In the genomic region with DNA sequence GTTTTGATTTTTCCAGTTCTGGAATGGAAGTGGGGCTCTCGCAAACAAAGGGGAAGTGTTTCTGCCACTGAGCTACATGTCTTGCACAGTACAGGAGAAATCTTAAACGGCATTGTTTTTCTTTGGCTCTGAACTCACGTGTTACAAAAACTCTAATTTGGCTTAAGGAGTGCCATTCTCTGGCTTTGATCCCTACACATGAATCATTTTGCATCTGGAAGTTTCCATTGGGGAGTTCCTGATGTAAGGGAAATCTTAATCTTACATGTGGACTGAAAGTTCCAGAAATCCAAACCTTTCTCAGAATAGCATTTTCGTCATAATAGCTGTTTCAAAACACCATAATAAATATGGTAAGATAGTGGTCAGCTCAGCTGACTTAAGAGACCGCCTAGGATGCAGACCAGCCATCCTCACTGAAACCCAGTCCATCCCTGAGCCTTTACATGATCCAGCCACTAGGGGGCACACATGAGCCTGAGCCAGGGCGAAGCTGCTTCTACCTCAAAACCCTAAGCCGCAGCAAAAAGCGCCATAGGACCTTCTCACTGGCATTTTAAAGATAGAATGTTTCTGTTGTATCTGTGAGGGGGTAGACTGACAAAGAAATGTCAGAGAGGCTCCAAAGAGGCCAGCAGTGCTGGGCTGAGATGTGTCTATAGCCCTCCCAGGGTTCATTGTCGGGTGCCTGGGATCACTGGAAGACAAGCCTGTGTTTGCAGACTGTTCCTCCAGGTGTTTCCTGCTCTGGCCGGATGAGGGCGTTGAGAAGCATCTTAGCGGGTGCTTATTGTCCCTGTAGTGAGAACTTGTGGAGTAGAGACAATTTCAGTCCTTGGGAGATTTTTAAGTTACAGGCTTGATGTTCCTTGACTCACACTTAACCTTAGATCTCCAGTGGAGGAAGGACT, we compare ENCODE assay signal across 9 mouse cellular contexts. TPM values are rescaled to one million over a fixed set of nuclear protein-coding genes. Genes with fewer than 3 reads are reported as not detected.
DNase-seq lines count a peak whose midpoint lies in the region; ATAC-seq lines count a peak whose summit lies in the region.
"Had no signal": no experiment of that assay in that cellular context is flagged by ENCODE, and none has a peak within 500 bp of the region (broad histone marks: within the 10 kb centered on the region; RNA-seq: fewer than 3 reads in every experiment).

No protein-coding gene starts in this region.

- H3K4me2 ChIP-seq in heart, embryonic 15.5 days, result peak overlapping the region; percentile 49
- H3K4me2 ChIP-seq in liver, embryonic 12.5 days, result peak overlapping the region; percentile 45
- peak overlapping the region; percentile 41 for H3K4me2 ChIP-seq in neural tube, embryonic 11.5 days (ENCODE audit: low read depth)
- peak overlapping the region; percentile 51 for H3K4me2 ChIP-seq in stomach, embryonic 16.5 days (ENCODE audit: low read depth, low read length)

- H3K4me3 ChIP-seq in forebrain, embryonic 10.5 days, result peak overlapping the region; percentile 38
- H3K4me3 ChIP-seq in heart, embryonic 15.5 days, result 0 out of 2 replicates have a peak overlapping the region, but pooled peaks have one; percentile 17
- no peak overlapping the region for H3K4me3 ChIP-seq in liver, embryonic 12.5 days
- no peak overlapping the region for H3K4me3 ChIP-seq in neural tube, embryonic 11.5 days (ENCODE audit: low read depth, low read length)
- H3K4me3 ChIP-seq in stomach, embryonic 16.5 days (replicated peaks; ENCODE audit: low read length), result peak overlapping the region; percentile 22; the same call in 1 of the 2 replicates
- H3K4me3 ChIP-seq: erythroblast, embryonic 14.5 days had no signal

- WGBS in forebrain, embryonic 10.5 days, result 16% methylated on average over 12 of the region's 12 CpGs
- WGBS in heart, embryonic 15.5 days, result 17% methylated on average over 12 of the region's 12 CpGs
- 9% methylated on average over 12 of the region's 12 CpGs for WGBS in liver, embryonic 12.5 days (ENCODE audit: insufficient replicate concordance)
- 15% methylated on average over 12 of the region's 12 CpGs for WGBS in neural tube, embryonic 11.5 days
- whole genome bisulfite sequencing in stomach, embryonic 16.5 days, result 14% methylated on average over 12 of the region's 12 CpGs

- DNase-seq in CD4-positive, CD25-positive, alpha-beta regulatory T cell, adult 2 months (ENCODE audit: low read depth, low spot score), result peak; percentile 92
- DNase-seq in c-Kit-negative CD71-positive TER-119-positive erythroid progenitor cells, embryonic 14.5 days (ENCODE audit: low read depth, low spot score), result peak; percentile 40
- peak; percentile 82 for DNase-seq in forebrain, embryonic 10.5 days (ENCODE audit: extremely low spot score, low spot score)
- peak; percentile 91 for DNase-seq in kidney, postnatal 14 days
- peak; percentile 88 for DNase-seq in neural tube, embryonic 11.5 days (ENCODE audit: low spot score)

- H3K9me3 ChIP-seq in forebrain, embryonic 10.5 days, result no peaks in the 10 kb centered on the region
- H3K9me3 ChIP-seq in heart, embryonic 15.5 days (replicated peaks), result no peaks in the 10 kb centered on the region
- H3K9me3 ChIP-seq in liver, embryonic 12.5 days (replicated peaks), result no peaks in the 10 kb centered on the region
- H3K9me3 ChIP-seq in neural tube, embryonic 11.5 days (ENCODE audit: control insufficient read depth, low read length), result no peaks in the 10 kb centered on the region
- no peaks in the 10 kb centered on the region for H3K9me3 ChIP-seq in stomach, embryonic 16.5 days (replicated peaks; ENCODE audit: control insufficient read depth, low read length)

- peak overlapping the region; percentile 26; the same call in 1 of the 2 replicates for H3K9ac ChIP-seq in heart, embryonic 15.5 days
- no peak overlapping the region for H3K9ac ChIP-seq in liver, embryonic 12.5 days
- H3K9ac ChIP-seq in neural tube, embryonic 11.5 days (ENCODE audit: low read length), result peak overlapping the region; percentile 45
- peak overlapping the region; percentile 54; the same call in 1 of the 2 replicates for H3K9ac ChIP-seq in stomach, embryonic 16.5 days (ENCODE audit: low read length)

- peak overlapping the region; percentile 57 for H3K27ac ChIP-seq in forebrain, embryonic 10.5 days
- H3K27ac ChIP-seq in heart, embryonic 15.5 days, result peak overlapping the region; percentile 79
- no peak overlapping the region for H3K27ac ChIP-seq in liver, embryonic 12.5 days
- peak overlapping the region; percentile 17; the same call in 1 of the 2 replicates for H3K27ac ChIP-seq in neural tube, embryonic 11.5 days (ENCODE audit: low read depth, low read length)
- H3K27ac ChIP-seq in stomach, embryonic 16.5 days (ENCODE audit: low read length), result 0 out of 2 replicates have a peak overlapping the region, but pooled peaks have one; percentile 19

- peaks cover 21% of the 10 kb centered on the region for H3K4me1 ChIP-seq in forebrain, embryonic 10.5 days
- peaks cover 73% of the 10 kb centered on the region for H3K4me1 ChIP-seq in heart, embryonic 15.5 days (replicated peaks)
- H3K4me1 ChIP-seq in liver, embryonic 12.5 days, result peaks cover 11% of the 10 kb centered on the region; the same call in 1 of the 2 replicates
- no peaks in the 10 kb centered on the region for H3K4me1 ChIP-seq in neural tube, embryonic 11.5 days (ENCODE audit: control insufficient read depth, insufficient read depth, low read length)
- H3K4me1 ChIP-seq in stomach, embryonic 16.5 days (ENCODE audit: control insufficient read depth, insufficient read depth, low read length), result peaks cover 24% of the 10 kb centered on the region

- no peaks in the 10 kb centered on the region for H3K36me3 ChIP-seq in forebrain, embryonic 10.5 days (replicated peaks)
- H3K36me3 ChIP-seq in heart, embryonic 15.5 days, result peaks cover 7% of the 10 kb centered on the region; the same call in 1 of the 2 replicates
- no peaks in the 10 kb centered on the region for H3K36me3 ChIP-seq in liver, embryonic 12.5 days
- H3K36me3 ChIP-seq in neural tube, embryonic 11.5 days (ENCODE audit: control insufficient read depth, insufficient read depth, low read length), result no peaks in the 10 kb centered on the region
- no peaks in the 10 kb centered on the region for H3K36me3 ChIP-seq in stomach, embryonic 16.5 days (ENCODE audit: control insufficient read depth, insufficient read depth, low read length)

- no peak for ATAC-seq in heart, embryonic 15.5 days (replicated peaks; ENCODE audit: insufficient number of reproducible peaks, insufficient read depth, low FRiP score, low read depth)
- no peak for ATAC-seq in liver, embryonic 12.5 days
- peak; percentile 60; the same call in 1 of the 2 replicates for ATAC-seq in neural tube, embryonic 11.5 days (ENCODE audit: insufficient read depth, low FRiP score, low TSS enrichment)
- peak; percentile 51; the same call in 1 of the 2 replicates for ATAC-seq in stomach, embryonic 16.5 days (ENCODE audit: insufficient read depth, low FRiP score)

- H3K27me3 ChIP-seq in forebrain, embryonic 10.5 days (ENCODE audit: poor library complexity, severe bottlenecking), result peaks cover 10% of the 10 kb centered on the region
- H3K27me3 ChIP-seq in heart, embryonic 15.5 days, result no peaks in the 10 kb centered on the region
- no peaks in the 10 kb centered on the region; the same call in 1 of the 2 replicates for H3K27me3 ChIP-seq in liver, embryonic 12.5 days (replicated peaks)
- no peaks in the 10 kb centered on the region for H3K27me3 ChIP-seq in neural tube, embryonic 11.5 days (ENCODE audit: control insufficient read depth, insufficient read depth, low read length)
- no peaks in the 10 kb centered on the region; the same call in 1 of the 2 replicates for H3K27me3 ChIP-seq in stomach, embryonic 16.5 days (ENCODE audit: control insufficient read depth, insufficient read depth, low read length)

RNA-seq across cellular contexts. Expression of gene Akap2, which starts 44.2 kb away (rescaled TPM):
- polyA plus RNA-seq in forebrain, embryonic 10.5 days (2016; fragmentation: Nextera tagmentation; extraction: Ambion mirVana), result 15.4 and 18.3 TPM in 2 replicates
- 40.0 and 48.5 TPM in 2 replicates for polyA plus RNA-seq in heart, embryonic 15.5 days (2015; fragmentation: Nextera tagmentation; extraction: Ambion mirVana)
- polyA plus RNA-seq in liver, embryonic 12.5 days (2016; fragmentation: Nextera tagmentation; extraction: Ambion mirVana), result 1.7 and 2.5 TPM in 2 replicates
- polyA plus RNA-seq in neural tube, embryonic 11.5 days (2014; fragmentation: Nextera tagmentation; extraction: Ambion mirVana), result 29.7 TPM in 2 replicates
- polyA plus RNA-seq in stomach, embryonic 16.5 days (2015; fragmentation: Nextera tagmentation; extraction: Ambion mirVana), result 23.0 and 26.5 TPM in 2 replicates

Comparison
In these comparisons a context has a peak if more than half of its experiments do, and no peak if none do; other contexts are left out.
1. DNase-seq: peak in every context shown above with its lines; median percentile 92 in CD4-positive, CD25-positive, alpha-beta regulatory T cell, adult 2 months; 91 in kidney, postnatal 14 days; 88 in neural tube, embryonic 11.5 days; 82 in forebrain, embryonic 10.5 days; 40 in c-Kit-negative CD71-positive TER-119-positive erythroid progenitor cells, embryonic 14.5 days.
2. H3K4me3 ChIP-seq: peak in forebrain, embryonic 10.5 days (single experiment), heart, embryonic 15.5 days (single experiment) and stomach, embryonic 16.5 days (single experiment); none in liver, embryonic 12.5 days (single experiment) and neural tube, embryonic 11.5 days (single experiment).
3. ATAC-seq: peak in neural tube, embryonic 11.5 days (single experiment) and stomach, embryonic 16.5 days (single experiment); none in heart, embryonic 15.5 days (single experiment) and liver, embryonic 12.5 days (single experiment).
4. Peak in every context shown above with its lines, with median percentiles within 50 percentile points of each other: H3K4me2 ChIP-seq.